Mouse (Mus musculus) liver, postnatal 0 days (tissue): ENCODE results near the gene Trp53rkb.

Experiments used
- CTCF ChIP-seq: sonication (generic); IDR thresholded peaks from 2 replicates; pipeline ENCODE4 v1.5.1; 2016; ENCODE audit warnings: antibody characterized with exemption, low read depth
- EP300 ChIP-seq: IDR thresholded peaks from 2 replicates; pipeline ENCODE4 v1.6.1; 2016; ENCODE audit warnings: antibody characterized with exemption, low read depth, mild to moderate bottlenecking

DNA sequence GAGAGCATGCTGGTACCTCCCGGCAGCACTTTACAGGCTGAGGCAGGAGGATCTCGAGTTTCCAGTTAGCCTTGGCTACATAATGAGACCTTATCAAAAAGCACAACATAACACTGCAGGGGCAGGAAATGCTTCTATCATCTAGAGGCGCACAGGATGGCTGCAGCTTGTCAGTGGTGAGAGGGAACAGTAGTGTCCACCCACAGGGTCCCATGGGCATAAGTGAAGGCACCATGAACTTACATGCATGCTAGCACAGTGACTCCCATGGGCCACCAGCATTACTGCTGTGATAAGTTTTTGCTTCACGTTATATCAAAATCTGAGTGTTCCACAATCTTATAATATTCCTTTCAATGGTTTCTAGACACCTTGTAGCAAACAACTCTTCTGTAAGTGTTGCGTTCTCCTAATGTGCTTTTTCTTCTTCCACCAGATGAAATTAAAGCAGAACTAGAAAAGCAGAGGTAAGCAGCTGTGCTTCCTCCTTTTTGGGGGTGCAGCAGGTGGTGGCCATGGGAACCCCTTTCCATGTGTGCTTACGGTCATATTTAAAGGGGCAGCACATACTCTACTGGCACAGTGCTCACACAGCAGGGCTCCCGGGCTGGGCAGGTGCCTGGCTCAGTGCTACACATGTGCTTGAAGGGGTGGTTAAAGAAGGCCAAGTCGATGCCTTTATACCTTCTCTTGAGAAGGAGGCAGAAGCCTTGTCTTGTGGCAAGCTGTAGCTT, 34.3 kb downstream of the Trp53rkb start:
- TF ChIP-seq CTCF (0 out of 2 replicates have a peak, but pooled peaks have one; percentile 3), EP300 (no peak)
